Mouse (Mus musculus): ENCODE measurements around the gene Hrg.

Hrg gene

GRCm38 (mm10) chr16:22950840-22951395 lies at the start of gene Hrg:
TSS of gene Hrg (plus strand) at chr16:22951072.
- DNase-seq (ENCODE audit: low read depth, low spot score): no peak

GRCm38 (mm10) chr16:22901326-22901725 lies 49.5 kb upstream of the Hrg start:
- DNase-seq (ENCODE audit: low read depth, low spot score): no peak

GRCm38 (mm10) chr16:22909290-22909689 lies 41.6 kb upstream of the Hrg start:
- no peak for DNase-seq (ENCODE audit: low read depth, low spot score)

DNA sequence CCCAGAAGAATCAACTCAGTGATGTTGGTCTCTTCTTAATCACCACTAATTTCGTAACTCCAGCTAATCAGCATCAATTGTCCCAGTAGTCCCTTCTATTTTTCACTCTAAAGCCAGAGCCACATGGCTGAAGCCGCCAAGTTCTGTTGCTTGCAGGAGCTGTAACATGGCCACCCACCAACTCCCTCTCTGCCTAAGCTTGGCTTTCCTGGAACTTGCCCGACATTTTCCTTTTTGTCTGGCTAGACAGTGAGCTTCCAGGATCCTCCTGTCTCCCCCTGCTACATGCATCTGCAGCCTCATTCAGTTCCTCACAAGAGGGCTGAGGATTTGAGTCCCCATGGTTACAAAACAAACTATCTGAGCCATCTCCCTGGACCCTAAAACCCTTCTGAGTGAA lies 38.9 kb upstream of the Hrg start:
- DNase-seq (ENCODE audit: low read depth, low spot score): no peak

DNA sequence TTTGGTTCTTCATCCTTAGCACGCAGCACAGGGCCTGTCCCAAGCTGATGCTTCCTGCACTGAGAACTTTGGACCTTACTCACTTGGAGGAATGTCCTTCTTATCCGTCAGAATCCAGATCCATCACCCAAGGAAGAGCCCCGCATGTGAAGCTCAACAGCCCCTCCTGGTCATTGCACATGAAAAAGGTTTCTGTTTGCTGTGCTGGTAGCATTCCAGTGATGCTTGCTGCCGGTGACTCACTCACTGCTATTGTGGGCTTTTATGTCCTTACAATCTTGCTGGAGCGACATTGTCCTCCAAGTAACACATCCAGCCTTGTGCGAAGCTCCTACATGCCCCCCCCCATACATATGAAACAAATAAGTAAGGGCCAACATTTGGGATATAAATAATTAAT lies 38.0 kb upstream of the Hrg start:
- DNase-seq (ENCODE audit: low read depth, low spot score): no peak

GRCm38 (mm10) chr16:22914276-22914675 lies 36.6 kb upstream of the Hrg start:
- no peak for DNase-seq (ENCODE audit: low read depth, low spot score)

- DNase-seq (ENCODE audit: low read depth, low spot score): no peak
These were observed 32.8 kb upstream of the Hrg start, which contains the start of gene Fetub for GRCm38 (mm10) chr16:22918034-22918433. TSS of gene Fetub (plus strand) at chr16:22918334.

GRCm38 (mm10) chr16:22918664-22919312 lies 32.1 kb upstream of the Hrg start:
- peak; percentile 28 for DNase-seq (ENCODE audit: low read depth, low spot score)

GRCm38 (mm10) chr16:22919971-22920854 lies 30.7 kb upstream of the Hrg start:
- peak; percentile 92 for DNase-seq (ENCODE audit: low read depth, low spot score)

DNA sequence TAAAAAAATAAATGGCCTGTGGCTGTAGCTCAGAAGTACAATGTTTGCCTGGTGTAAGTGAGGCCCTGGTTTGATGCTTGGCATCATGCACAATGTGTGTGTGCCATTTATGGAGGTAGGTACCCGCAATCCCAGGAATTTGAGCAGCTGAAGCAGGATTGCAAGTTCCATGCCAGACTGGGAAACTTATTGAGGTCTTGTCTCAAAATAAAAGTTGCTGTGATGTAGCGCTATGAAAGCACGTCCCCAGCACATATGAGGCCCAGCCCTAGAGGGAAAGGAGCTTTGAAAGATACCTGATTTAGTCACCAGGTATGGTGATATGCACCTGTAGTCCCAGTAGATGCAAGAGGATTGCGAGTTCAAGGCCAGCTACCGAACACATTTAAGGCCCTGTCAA lies 29.1 kb upstream of the Hrg start:
- DNase-seq (ENCODE audit: low read depth, low spot score): no peak

GRCm38 (mm10) chr16:22922433-22922832 lies 28.4 kb upstream of the Hrg start:
- no peak for DNase-seq (ENCODE audit: low read depth, low spot score)

DNA sequence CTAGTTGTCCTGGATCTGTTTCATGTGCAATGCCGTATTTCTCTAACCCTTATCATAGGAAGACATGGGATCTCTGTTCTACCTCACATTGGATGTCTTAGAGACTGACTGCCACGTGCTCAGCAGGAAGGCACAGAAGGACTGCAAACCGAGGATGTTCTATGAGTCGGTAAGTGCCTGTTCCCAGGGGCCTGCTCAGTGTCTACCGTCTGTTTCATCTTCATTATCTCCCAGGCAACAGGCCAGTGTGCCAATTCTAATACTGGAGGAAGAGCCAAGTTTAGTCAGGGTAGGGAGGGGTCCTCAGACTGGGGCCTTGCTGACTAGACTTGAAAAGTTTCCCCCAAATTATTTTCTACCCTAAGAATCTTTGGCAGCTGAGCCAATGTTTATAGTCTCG lies 21.3 kb upstream of the Hrg start:
- DNase-seq (ENCODE audit: low read depth, low spot score): no peak

GRCm38 (mm10) chr16:22931431-22932200 lies 19.3 kb upstream of the Hrg start:
- DNase-seq (ENCODE audit: low read depth, low spot score): peak; percentile 80

DNA sequence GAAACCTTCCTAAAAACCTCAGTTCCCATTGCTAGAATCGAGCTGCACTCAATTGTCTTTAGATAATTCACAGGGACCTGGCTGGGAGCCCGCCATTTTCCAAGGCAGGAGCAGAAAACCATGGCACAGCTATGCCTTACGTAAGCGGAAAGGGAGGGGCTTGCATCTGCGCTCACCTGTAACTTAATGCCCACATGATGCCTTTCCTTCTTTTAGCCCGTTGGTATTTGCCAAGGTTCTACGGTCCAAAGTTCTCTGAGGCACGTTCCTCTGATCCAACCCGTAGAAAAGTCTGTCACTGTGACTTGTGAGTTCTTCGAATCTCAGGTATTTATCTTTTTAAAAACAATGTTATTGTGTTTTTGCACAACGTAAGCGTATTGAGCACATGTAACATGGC lies 13.2 kb upstream of the Hrg start:
- no peak for DNase-seq (ENCODE audit: low read depth, low spot score)

DNA sequence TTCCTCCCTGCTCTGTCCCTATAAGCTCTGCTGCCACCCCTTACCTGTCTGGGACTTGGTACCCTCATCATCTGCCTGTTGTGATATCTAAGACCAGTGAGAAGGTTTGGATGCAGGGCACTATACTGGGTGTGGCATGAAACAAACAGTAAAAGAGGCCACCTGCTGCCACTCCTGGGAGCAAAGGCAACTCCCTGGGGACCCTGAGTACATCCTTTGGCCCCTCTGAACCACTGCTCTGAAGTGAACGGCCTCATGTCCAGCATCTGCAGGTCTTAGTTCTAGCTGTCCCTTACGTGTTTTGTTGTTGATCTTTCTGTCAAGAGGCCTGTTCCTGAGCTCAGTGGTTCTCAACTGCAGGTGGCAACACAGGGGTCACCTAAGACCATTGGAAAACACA lies 12.3 kb upstream of the Hrg start:
- DNase-seq (ENCODE audit: low read depth, low spot score): no peak

- peak; percentile 9 for DNase-seq (ENCODE audit: low read depth, low spot score)
These were observed 11.7 kb upstream of the Hrg start for GRCm38 (mm10) chr16:22939120-22939695.

DNA sequence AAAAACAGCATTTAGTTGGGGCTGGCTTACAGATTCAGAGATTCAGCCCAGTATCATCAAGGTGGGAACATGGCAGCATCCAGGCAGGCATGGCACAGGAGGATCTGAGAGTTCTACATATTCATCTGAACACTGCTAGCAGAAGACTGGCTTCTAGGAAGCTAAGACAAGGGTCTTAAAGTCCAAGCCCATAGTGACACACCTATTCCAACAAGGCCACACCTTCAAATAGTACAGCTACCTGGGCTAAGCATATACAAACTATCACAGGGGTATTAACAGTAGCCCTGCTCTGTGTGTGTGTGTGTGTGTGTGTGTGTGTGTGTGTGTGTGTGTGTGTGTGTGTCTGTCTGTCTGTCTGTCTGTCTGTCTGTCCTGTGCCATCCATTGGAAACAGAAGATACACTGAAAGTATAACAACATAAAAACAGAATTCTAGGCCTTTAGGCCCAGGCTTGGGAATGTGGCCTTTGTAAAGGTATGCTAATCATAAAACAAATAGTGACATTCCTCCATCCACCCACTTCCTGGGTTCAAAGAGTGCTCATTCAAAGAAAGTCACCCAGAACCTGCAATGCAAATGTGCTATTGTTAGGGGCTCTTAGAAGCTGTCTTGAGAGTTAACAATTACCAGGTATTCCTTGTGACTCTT lies 8.9 kb upstream of the Hrg start:
- peak; percentile 80 for DNase-seq (ENCODE audit: low read depth, low spot score)

- no peak for DNase-seq (ENCODE audit: low read depth, low spot score)
These were observed 3.5 kb upstream of the Hrg start for GRCm38 (mm10) chr16:22947371-22947770.

DNA sequence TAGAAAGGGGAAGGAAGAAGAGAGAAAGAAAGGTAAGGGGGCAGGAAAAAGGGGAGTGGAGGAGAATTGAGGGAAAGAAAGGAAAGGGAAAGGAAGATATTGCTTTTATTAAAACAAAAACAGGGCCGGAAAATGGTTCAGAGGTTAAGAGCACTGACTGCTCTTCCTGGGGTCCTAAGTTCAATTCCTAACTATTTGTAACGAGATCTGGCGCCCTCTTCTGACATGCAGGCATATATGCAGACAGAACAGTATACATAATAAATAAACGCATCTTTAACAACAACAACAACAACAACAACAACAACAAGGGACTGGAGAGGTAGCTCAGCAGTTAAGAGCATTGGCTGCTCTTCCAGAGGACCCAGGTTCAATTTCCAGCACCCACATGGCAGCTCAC lies 2.2 kb downstream of the Hrg start:
- peak; percentile 63 for DNase-seq (ENCODE audit: low read depth, low spot score)

DNA sequence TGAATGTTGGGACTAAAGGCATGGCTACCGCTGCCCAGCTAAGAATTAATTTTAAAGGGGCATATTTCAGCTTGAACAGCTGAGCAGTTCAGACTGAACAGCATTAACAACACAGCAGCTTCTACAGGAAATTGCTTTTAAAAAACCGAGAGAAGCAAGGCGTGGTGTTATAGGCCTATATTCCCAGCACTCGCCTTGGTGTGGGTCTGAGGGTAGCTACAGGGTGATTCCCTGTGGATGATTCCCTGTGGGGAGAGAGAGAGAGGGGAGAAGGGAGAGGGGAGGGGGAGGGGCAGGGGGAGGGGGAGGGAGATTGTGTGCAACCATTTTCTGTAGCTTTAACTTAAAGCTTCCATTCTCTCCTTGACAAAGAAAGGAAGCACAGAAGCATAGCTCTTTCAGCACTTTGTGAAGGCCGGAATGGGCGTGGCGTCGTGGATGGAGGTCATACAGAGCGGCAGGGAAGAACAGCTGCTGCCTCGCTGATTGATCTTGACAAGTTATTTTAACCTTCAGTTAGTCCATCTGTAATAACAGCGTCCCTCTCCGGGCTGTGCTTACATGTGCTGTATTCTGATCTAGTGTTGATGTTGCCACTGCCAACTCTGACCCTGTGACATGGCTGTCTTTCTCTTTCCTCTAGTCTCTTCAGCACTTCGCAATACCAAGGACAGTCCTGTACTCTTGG lies 4.7 kb downstream of the Hrg start:
- DNase-seq (ENCODE audit: low read depth, low spot score): peak; percentile 94

DNA sequence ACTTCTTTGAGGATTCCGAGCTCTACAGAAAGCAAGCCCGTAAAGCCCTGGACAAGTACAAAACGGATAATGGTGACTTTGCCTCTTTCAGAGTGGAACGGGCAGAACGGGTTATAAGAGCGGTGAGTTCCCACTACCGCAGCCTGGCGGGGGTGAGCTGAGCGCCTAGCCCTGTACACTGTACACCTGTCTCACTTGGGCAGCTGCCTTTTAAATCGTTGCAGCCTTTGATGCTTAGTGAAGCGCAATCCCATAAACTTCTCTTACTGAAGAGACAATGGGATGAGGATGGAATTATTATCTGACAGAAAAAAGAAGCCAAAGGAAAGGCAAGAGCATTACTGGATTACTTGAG lies 5.2 kb downstream of the Hrg start:
- DNase-seq (ENCODE audit: low read depth, low spot score): no peak
